ENCODE assay signal across 9 mouse cellular contexts in genomic region chr16:78930382-78931286, GRCm38 (mm10). TPM values are rescaled to one million over a fixed set of nuclear protein-coding genes. Genes with fewer than 3 reads are reported as not detected.
DNase-seq lines count a peak whose midpoint lies in the region; ATAC-seq lines count a peak whose summit lies in the region.
"Had no signal": no experiment of that assay in that cellular context is flagged by ENCODE, and none has a peak within 500 bp of the region (broad histone marks: within the 10 kb centered on the region; RNA-seq: fewer than 3 reads in every experiment).

Chodl (plus strand) TSS chr16:78930948.

- H3K27ac ChIP-seq in heart, embryonic 16.5 days (ENCODE audit: low read length), result no peak within 1 kb of the TSS
- no peak within 1 kb of the TSS for H3K27ac ChIP-seq in limb, embryonic 11.5 days (replicated peaks; ENCODE audit: low read depth, low read length)
- H3K27ac ChIP-seq in neural tube, embryonic 15.5 days (replicated peaks), result peak within 1 kb of the TSS; percentile 69

- peak within 1 kb of the TSS; percentile 55 for H3K9ac ChIP-seq in heart, embryonic 16.5 days (ENCODE audit: low read length)
- H3K9ac ChIP-seq in limb, embryonic 11.5 days (ENCODE audit: low read length), result peak within 1 kb of the TSS; percentile 52
- H3K9ac ChIP-seq in neural tube, embryonic 15.5 days (replicated peaks), result peak within 1 kb of the TSS; percentile 76

- peak; percentile 45; the same call in 1 of the 2 replicates for ATAC-seq in heart, embryonic 16.5 days (replicated peaks; ENCODE audit: extremely low read depth, insufficient read depth, low FRiP score)
- ATAC-seq in limb, embryonic 11.5 days (ENCODE audit: insufficient number of reproducible peaks, low FRiP score, low TSS enrichment, low read depth), result peak; percentile 67
- ATAC-seq in neural tube, embryonic 15.5 days (ENCODE audit: low FRiP score), result peak; percentile 89
- ATAC-seq in megakaryocyte progenitor cell, adult 5-6 weeks (replicated peaks; ENCODE audit: poor library complexity), result no peak

- peak within 1 kb of the TSS; percentile 74 for H3K4me2 ChIP-seq in heart, embryonic 16.5 days (ENCODE audit: low read depth, low read length)
- H3K4me2 ChIP-seq in limb, embryonic 11.5 days (ENCODE audit: low read depth, severe bottlenecking), result peak within 1 kb of the TSS; percentile 86
- peak within 1 kb of the TSS; percentile 88 for H3K4me2 ChIP-seq in neural tube, embryonic 15.5 days

- peak; percentile 20 for DNase-seq in cerebellum, postnatal 14 days
- no peak for DNase-seq in cerebellum, adult 8-10 months
- peak; percentile 19 for DNase-seq in urinary bladder, adult 2 months (ENCODE audit: low spot score)
- no peak for DNase-seq in urinary bladder, postnatal 25 days (ENCODE audit: low spot score)
- peak; percentile 56 for DNase-seq in limb, embryonic 11.5 days (ENCODE audit: low spot score)

- WGBS in heart, embryonic 16.5 days, result 13% methylated on average over 19 of the region's 19 CpGs
- 12% methylated on average over 19 of the region's 19 CpGs for WGBS in limb, embryonic 11.5 days
- WGBS in neural tube, embryonic 15.5 days, result 9% methylated on average over 19 of the region's 19 CpGs

- H3K4me3 ChIP-seq in heart, embryonic 16.5 days (ENCODE audit: low read length), result peak within 1 kb of the TSS; percentile 50
- H3K4me3 ChIP-seq in limb, embryonic 11.5 days (ENCODE audit: low read depth, low read length), result peak within 1 kb of the TSS; percentile 36
- peak within 1 kb of the TSS; percentile 57 for H3K4me3 ChIP-seq in neural tube, embryonic 15.5 days (replicated peaks)

- H3K4me1 ChIP-seq in heart, embryonic 16.5 days (ENCODE audit: control insufficient read depth, insufficient read depth, low read length), result peaks cover 4% of the 10 kb centered on the region; the same call in 1 of the 2 replicates
- H3K4me1 ChIP-seq in limb, embryonic 11.5 days (ENCODE audit: control insufficient read depth, insufficient read depth, low read length), result no peaks in the 10 kb centered on the region
- peaks cover 15% of the 10 kb centered on the region for H3K4me1 ChIP-seq in neural tube, embryonic 15.5 days

- no peaks in the 10 kb centered on the region for H3K36me3 ChIP-seq in heart, embryonic 16.5 days (ENCODE audit: control insufficient read depth, insufficient read depth)
- H3K36me3 ChIP-seq in limb, embryonic 11.5 days (ENCODE audit: control insufficient read depth, insufficient read depth, low read length), result no peaks in the 10 kb centered on the region
- no peaks in the 10 kb centered on the region for H3K36me3 ChIP-seq in neural tube, embryonic 15.5 days

- H3K27me3 ChIP-seq in heart, embryonic 16.5 days (ENCODE audit: control insufficient read depth, insufficient read depth, low read length), result peaks cover 2% of the 10 kb centered on the region; the same call in 1 of the 2 replicates
- peaks cover 4% of the 10 kb centered on the region for H3K27me3 ChIP-seq in limb, embryonic 11.5 days (ENCODE audit: control insufficient read depth, insufficient read depth, low read length)
- H3K27me3 ChIP-seq in neural tube, embryonic 15.5 days (replicated peaks), result 0 out of 2 replicates have a peak, but pooled peaks cover 3% of the 10 kb centered on the region
- H3K27me3 ChIP-seq: CH12.LX had no signal

- H3K9me3 ChIP-seq in heart, embryonic 16.5 days (replicated peaks; ENCODE audit: control insufficient read depth, low read length), result no peaks in the 10 kb centered on the region
- no peaks in the 10 kb centered on the region for H3K9me3 ChIP-seq in limb, embryonic 11.5 days (ENCODE audit: control insufficient read depth, low read length)
- H3K9me3 ChIP-seq in neural tube, embryonic 15.5 days (replicated peaks), result no peaks in the 10 kb centered on the region

RNA-seq across cellular contexts. Expression of gene Chodl, which starts in this region (rescaled TPM):
- polyA plus RNA-seq in urinary bladder, adult 2 months (2012; rRNA removed), result 26.6 and 37.8 TPM in 2 replicates
- polyA plus RNA-seq in heart, embryonic 16.5 days (2015; fragmentation: Nextera tagmentation; extraction: Ambion mirVana), result 0.30 and 0.60 TPM in 2 replicates
- polyA plus RNA-seq in limb, embryonic 11.5 days (2014; fragmentation: Nextera tagmentation; extraction: Ambion mirVana), result 0.45 and 0.81 TPM in 2 replicates
- 47.6 and 51.1 TPM in 2 replicates for polyA plus RNA-seq in neural tube, embryonic 15.5 days (2015; fragmentation: Nextera tagmentation; extraction: Ambion mirVana)
- total RNA-seq in megakaryocyte progenitor cell, adult 5-6 weeks (2015), result not detected in 2 replicates
- total RNA-seq in megakaryocyte progenitor cell, adult 5-6 weeks (2017), result not detected in 2 replicates
- total RNA-seq: CH12.LX had no signal

Comparison
In these comparisons a context has a peak if more than half of its experiments do, and no peak if none do; other contexts are left out.
1. RNA of gene Chodl (polyA plus RNA-seq): 47.6 to 51.1 TPM in neural tube, embryonic 15.5 days and 26.6 to 37.8 TPM in urinary bladder, adult 2 months; 0.45 to 0.81 TPM in limb, embryonic 11.5 days and 0.30 to 0.60 TPM in heart, embryonic 16.5 days; every median in the first group is over 10 times any median in the second.
2. DNase-seq: peak in cerebellum, postnatal 14 days (2 of 2) and urinary bladder, adult 2 months (single experiment); none in cerebellum, adult 8-10 months (single experiment) and urinary bladder, postnatal 25 days (single experiment).
3. Peak in ATAC-seq, H3K4me3 ChIP-seq, H3K9ac ChIP-seq and H3K4me2 ChIP-seq in heart, embryonic 16.5 days; RNA of the gene not detected or under 1 TPM.
4. Peak in DNase-seq, ATAC-seq, H3K4me3 ChIP-seq, H3K9ac ChIP-seq and H3K4me2 ChIP-seq in limb, embryonic 11.5 days; RNA of the gene not detected or under 1 TPM.
5. Peak in every context shown above with its lines, with median percentiles within 50 percentile points of each other: H3K4me2 ChIP-seq, H3K4me3 ChIP-seq and H3K9ac ChIP-seq.